Mouse (Mus musculus): ENCODE data around the gene Gja1. TPM values are rescaled to one million over a fixed set of nuclear protein-coding genes. Genes with fewer than 3 reads are reported as not detected.

The Gja1 gene
- total and polyA plus RNA-seq, 3 experiments = 26.0 to 45.0 (median 31.2) TPM

- no peaks in the 10 kb centered on the region for H3K36me3 ChIP-seq (replicated peaks in 1 of 2; ENCODE audit: control insufficient read depth in 1 of 2, insufficient read depth in 1 of 2, low read length in 1 of 2)
- H3K4me1 ChIP-seq (ENCODE audit: control insufficient read depth in 1 of 2, insufficient read depth in 2 of 2) = peaks cover 0 to 18% of the 10 kb centered on the region in 2 experiments; a peak in 2 of 4 replicates
- no peak overlapping the region for H3K9ac ChIP-seq (ENCODE audit: insufficient read depth, low read depth)
- no peak overlapping the region for H3K27ac ChIP-seq (ENCODE audit: insufficient read depth, low read depth)
- no peaks in the 10 kb centered on the region for H3K9me3 ChIP-seq (replicated peaks; ENCODE audit: low read length)
- no peak for TF ChIP-seq KAT2A (IDR thresholded peaks at IDR 0.05; ENCODE audit: insufficient replicate concordance, low read length)
- no peak for TF ChIP-seq RAD21 (IDR thresholded peaks at IDR 0.05; ENCODE audit: low read depth, low read length)
- TF ChIP-seq JUN (IDR thresholded peaks at IDR 0.05; ENCODE audit: insufficient read depth, low read depth, low read length) = no peak
- TF ChIP-seq ZMIZ1 (IDR thresholded peaks at IDR 0.05; ENCODE audit: low read depth, low read length) = no peak
- TF ChIP-seq MEF2A (IDR thresholded peaks at IDR 0.05; ENCODE audit: borderline replicate concordance, low read depth, low read length) = no peak
- TF ChIP-seq POLR2AphosphoS2 (IDR thresholded peaks at IDR 0.05; ENCODE audit: low read depth, low read length) = no peak
- TF ChIP-seq USF2 (conservative IDR thresholded peaks at IDR 0.05; ENCODE audit: low read depth, low read length) = no peak
- no peak for TF ChIP-seq MAFK (IDR thresholded peaks at IDR 0.05; ENCODE audit: insufficient replicate concordance, low read length)
- TF ChIP-seq CTCF (conservative IDR thresholded peaks at IDR 0.05 in 1 of 2, IDR thresholded peaks at IDR 0.05 in 1 of 2; ENCODE audit: low read depth in 2 of 2, low read length in 2 of 2) = no peak
- no peak for TF ChIP-seq MYC (IDR thresholded peaks at IDR 0.05; ENCODE audit: low read depth, low read length)
- no peak overlapping the region for H3K4me3 ChIP-seq (replicated peaks in 1 of 3; ENCODE audit: low read depth in 2 of 3, low read length in 2 of 3, poor library complexity in 1 of 3)
- dilution Hi-C loops (cut with MboI; ENCODE audit: extremely low pct_ligation_motif_present, extremely low pct_unique_long_range_greater_than_20kb, low sequenced_read_pairs) (no loop called here), in situ Hi-C loops (cut with MboI; ENCODE audit: low pct_ligation_motif_present, low pct_unique_long_range_greater_than_20kb, low sequenced_read_pairs) (no loop called here)
- no peak overlapping the region for H3K4me2 ChIP-seq (ENCODE audit: insufficient read depth, low read depth, poor library complexity, severe bottlenecking)
- H3K79me2 ChIP-seq (replicated peaks; ENCODE audit: control insufficient read depth, extremely low read depth, insufficient read depth, poor library complexity, severe bottlenecking) = no peaks in the 10 kb centered on the region
- no peaks in the 10 kb centered on the region for H3K27me3 ChIP-seq (replicated peaks)
- DNase-seq (ENCODE audit: extremely low read depth) = no peak
These were observed 55.2 kb downstream of the Gja1 start for GRCm38 (mm10) chr10:56432390-56432709.

- no peaks in the 10 kb centered on the region; the same call in 1 of the 2 replicates for H3K79me2 ChIP-seq (replicated peaks; ENCODE audit: control insufficient read depth, extremely low read depth, insufficient read depth, poor library complexity, severe bottlenecking)
- no peak for TF ChIP-seq MXI1 (IDR thresholded peaks at IDR 0.05; ENCODE audit: low read depth, low read length)
- no peak for TF ChIP-seq CHD1 (IDR thresholded peaks at IDR 0.05; ENCODE audit: low read depth, low read length)
- TF ChIP-seq MAX (IDR thresholded peaks at IDR 0.05; ENCODE audit: low read length) = no peak
- no peak for TF ChIP-seq KAT2A (IDR thresholded peaks at IDR 0.05; ENCODE audit: insufficient replicate concordance, low read length)
- TF ChIP-seq ZC3H11A (IDR thresholded peaks at IDR 0.05; ENCODE audit: low read depth, low read length) = no peak
- no peak for TF ChIP-seq MAFK (IDR thresholded peaks at IDR 0.05; ENCODE audit: insufficient replicate concordance, low read length)
- TF ChIP-seq EP300 (IDR thresholded peaks at IDR 0.05; ENCODE audit: low read length) = no peak
- TF ChIP-seq MAZ (IDR thresholded peaks at IDR 0.05; ENCODE audit: low read depth, low read length) = no peak
- TF ChIP-seq PAX5 (IDR thresholded peaks at IDR 0.05; ENCODE audit: low read length) = no peak
- TF ChIP-seq MYC (IDR thresholded peaks at IDR 0.05; ENCODE audit: low read depth, low read length) = no peak
- no peak for TF ChIP-seq CHD2 (IDR thresholded peaks at IDR 0.05; ENCODE audit: low read length)
- no peak for TF ChIP-seq RAD21 (IDR thresholded peaks at IDR 0.05; ENCODE audit: low read depth, low read length)
- no peak for TF ChIP-seq GABPA (IDR thresholded peaks at IDR 0.05; ENCODE audit: insufficient replicate concordance, low read depth, low read length)
- H3K4me2 ChIP-seq (ENCODE audit: insufficient read depth, low read depth, poor library complexity, severe bottlenecking) = no peak overlapping the region
- H3K4me1 ChIP-seq (ENCODE audit: control insufficient read depth in 1 of 2, insufficient read depth in 2 of 2) = no peaks in the 10 kb centered on the region
- no peak overlapping the region for H3K27ac ChIP-seq (ENCODE audit: insufficient read depth, low read depth)
- no peaks in the 10 kb centered on the region for H3K27me3 ChIP-seq (replicated peaks)
- dilution Hi-C loops (cut with MboI; ENCODE audit: extremely low pct_ligation_motif_present, extremely low pct_unique_long_range_greater_than_20kb, low sequenced_read_pairs) (no loop called here), in situ Hi-C loops (cut with MboI; ENCODE audit: low pct_ligation_motif_present, low pct_unique_long_range_greater_than_20kb, low sequenced_read_pairs) (no loop called here)
- DNase-seq (ENCODE audit: extremely low read depth) = no peak
- H3K36me3 ChIP-seq (replicated peaks in 1 of 2; ENCODE audit: control insufficient read depth in 1 of 2, insufficient read depth in 1 of 2, low read length in 1 of 2) = no peaks in the 10 kb centered on the region
- H3K4me3 ChIP-seq (replicated peaks in 1 of 3; ENCODE audit: low read depth in 2 of 3, low read length in 2 of 3, poor library complexity in 1 of 3) = no peak overlapping the region
- no peaks in the 10 kb centered on the region for H3K9me3 ChIP-seq (replicated peaks; ENCODE audit: low read length)
- H3K9ac ChIP-seq (ENCODE audit: insufficient read depth, low read depth) = no peak overlapping the region
These were observed 60.2 kb downstream of the Gja1 start for GRCm38 (mm10) chr10:56437290-56437689.

Data from CH12.LX (cell line).